Mouse (Mus musculus) cortical plate, adult 2 months (tissue): Measurements from ENCODE around the gene Wipi1.

Experiments used
- CTCF ChIP-seq: fragments of 200-500 bp; IDR thresholded peaks from 2 replicates; pipeline ENCODE4 v1.5.1; 2011; ENCODE audit warnings: mild to moderate bottlenecking, control low read depth, low read length; ENCODE audit not compliant: insufficient read depth; ENCODE audit errors: extremely low read depth
- POLR2A ChIP-seq: fragments of 200-500 bp; IDR thresholded peaks from 2 replicates; pipeline ENCODE4 v1.6.1; 2011; ENCODE audit warnings: mild to moderate bottlenecking, low read length, control low read depth; ENCODE audit not compliant: insufficient read depth; ENCODE audit errors: extremely low read depth

- no peak for TF ChIP-seq CTCF
- TF ChIP-seq POLR2A = no peak
Observed at GRCm38 (mm10) chr11:109561445-109561844, 50.3 kb downstream of the Wipi1 start.
